Mouse (Mus musculus) lung, postnatal 25 days (tissue): ENCODE results near the gene Trmt61a.
"Not testable (repeated sequence)": the region's sequence is repeated elsewhere in the genome, so short reads cannot be mapped to it uniquely, and the experiment has no call there.

ENCODE experiments used
- DNase-seq: peaks from one replicate; pipeline ENCODE4 v3.0.0; 2022; ENCODE audit warnings: low spot score

Gene Trmt61a

DNA sequence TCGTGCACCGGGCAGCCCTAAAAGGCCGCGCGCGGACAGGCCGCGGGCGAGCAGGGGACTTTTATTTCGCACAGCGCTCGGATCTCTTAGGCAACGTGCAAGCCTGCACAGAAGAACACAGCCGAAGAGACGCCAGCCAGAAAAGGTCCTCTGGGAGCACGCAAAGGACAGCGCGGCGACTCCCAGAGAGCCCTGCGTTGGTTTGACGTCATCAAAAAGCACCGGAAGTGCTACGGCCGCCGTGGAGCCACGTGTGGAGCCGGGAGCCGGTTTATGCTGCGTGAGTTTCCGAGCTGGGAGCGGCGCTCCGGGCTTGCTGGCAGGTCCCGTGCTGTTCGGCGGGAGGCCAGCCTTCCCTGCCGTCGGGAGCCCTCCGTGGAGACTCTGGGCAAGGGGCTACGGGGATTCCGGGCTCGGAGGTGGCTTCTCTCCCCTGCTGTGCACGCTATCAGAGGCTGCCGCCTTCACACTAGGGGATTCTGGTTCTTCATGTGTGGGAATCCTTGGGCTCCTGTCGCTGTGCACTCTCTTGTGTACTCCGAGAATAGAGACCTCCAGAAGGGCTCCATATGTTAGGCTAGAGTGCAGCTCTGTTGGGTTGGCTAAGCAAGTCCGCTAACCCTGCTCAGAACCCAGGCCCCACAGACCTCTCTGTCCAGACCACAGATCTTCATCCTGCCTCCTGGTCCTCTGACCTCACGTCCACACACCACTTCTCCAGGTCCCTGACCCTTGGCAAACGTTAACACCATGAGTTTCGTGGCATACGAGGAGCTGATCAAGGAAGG is at the start of gene Trmt61a:
Gene Trmt61a (plus strand): TSS at position 224 of the 788 bp plus-strand sequence.
- DNase-seq, result peak; percentile 91

DNA sequence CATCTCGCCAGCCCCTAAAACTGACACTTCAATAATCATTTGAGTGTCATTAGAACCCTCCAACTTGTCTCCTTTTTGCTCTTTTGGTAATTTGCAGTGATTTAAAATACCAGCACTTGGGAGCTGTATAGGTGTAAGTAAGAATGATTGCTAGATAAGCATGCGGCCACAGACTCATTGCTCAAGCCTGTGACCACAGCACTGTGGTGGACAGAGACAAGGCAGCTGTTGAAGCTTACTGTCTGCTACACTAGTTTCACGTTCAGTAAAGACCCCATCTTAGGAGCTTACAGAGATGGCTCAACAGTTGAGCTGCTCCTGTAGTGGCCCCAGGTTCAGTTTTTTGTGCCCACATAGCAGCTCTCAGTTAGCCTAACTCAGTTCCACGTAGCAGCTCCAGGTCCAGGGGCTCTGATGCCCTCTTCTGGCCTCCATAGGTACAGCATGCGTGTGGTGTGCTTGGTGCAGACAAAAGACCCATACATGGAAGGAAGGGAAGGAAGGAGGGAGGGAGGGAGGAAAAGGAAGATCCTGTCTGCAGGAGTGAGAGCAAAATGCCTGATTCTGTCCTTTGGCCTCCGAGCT is 29.8 kb upstream of the Trmt61a start:
- peak; percentile 55 for DNase-seq

DNA sequence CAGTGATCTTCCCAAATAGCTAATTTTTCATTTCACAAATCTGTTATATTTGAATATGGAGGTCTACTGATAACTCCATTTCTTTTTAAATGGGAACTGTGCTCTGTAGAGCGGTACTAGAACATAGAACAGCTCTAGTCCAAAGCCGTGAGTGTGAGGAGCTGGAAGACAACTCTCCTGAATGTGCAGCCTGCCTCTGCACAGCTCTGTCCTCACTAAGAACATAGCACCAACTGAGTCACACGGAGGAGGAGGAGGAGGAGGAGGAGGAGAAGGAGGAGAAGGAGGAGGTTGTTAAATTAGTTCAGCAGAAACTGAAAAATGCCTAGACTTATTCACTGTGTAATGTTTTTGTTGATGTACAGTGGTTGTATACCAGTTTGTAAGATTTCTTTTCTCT is 25.0 kb upstream of the Trmt61a start:
- DNase-seq, result no peak

DNA sequence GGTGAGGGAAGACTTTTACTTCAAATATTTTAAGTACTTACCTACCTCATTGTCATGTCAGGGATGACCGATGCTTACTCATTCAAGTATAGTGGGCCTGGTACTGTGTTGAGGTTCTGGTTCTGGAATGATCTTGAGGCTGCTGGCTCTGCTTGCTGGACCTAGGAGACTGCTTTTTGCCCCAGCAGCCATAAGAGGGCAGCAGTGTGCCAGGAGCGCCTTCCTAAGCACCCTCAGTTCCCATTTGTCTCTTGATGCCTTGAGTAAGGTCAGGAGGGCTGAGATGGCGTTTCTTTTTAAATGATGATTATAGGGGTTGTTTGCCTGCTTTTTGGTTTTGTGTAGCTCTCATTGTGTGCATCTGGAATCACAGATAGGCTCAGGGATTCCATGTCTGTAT is 24.5 kb upstream of the Trmt61a start:
- DNase-seq, result peak; percentile 68

DNA sequence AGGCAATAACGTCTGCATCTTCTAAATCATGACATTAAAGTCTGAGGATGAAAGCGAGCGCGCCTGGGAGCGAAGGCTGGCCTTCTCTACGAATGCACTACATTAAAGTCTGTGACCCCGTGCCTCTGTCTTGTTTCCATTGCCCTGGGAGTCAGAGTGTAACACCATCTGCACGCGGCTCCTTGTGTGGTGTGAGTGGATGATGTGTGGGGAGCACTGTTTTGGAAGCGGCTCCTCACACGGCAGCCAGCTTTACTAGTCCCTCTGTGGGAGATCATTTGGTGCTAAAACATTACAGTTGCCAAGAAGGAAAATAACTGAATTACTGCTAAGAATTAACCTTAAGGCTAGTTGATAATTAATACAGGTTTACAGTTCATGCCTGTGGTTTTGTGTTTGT is 22.2 kb upstream of the Trmt61a start:
- no peak for DNase-seq

DNA sequence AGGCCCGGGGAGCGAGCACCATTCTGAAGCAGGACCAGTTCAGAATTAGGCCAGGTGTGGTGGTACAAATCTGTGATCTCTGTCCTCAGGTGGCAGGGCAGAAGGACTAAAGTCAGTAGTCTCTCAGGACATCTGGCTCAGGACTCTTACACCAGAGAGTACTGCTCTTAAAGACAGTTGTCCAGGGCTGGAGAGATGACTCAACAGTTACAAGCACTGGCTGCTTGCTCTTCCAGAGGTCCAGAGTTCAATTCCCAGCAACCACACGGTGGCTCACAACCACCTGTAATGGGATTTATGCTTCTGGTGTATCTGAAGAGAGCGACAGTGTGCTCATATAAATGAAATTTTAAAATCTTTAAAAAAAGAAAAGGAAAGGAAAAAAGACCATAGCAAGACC is 18.6 kb upstream of the Trmt61a start:
- no peak for DNase-seq

DNA sequence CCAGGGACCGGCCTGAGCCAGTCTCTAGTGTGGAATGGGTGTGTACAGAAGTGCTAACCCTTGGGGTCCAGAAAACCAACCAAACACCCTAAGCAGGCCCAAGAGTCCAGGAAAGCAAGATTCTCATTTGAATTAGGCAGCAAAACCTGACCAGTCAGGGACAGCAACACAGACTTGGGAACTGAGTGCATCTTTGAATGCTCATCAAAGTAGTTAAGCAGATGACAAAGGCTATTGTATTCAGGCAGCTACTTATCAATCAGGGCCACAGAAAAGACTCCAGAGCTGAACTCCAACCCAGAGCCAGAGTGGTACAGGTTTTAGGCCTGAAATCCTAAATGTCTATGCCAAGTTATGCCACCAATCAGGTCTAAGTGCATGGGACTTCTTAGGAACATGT is 17.3 kb upstream of the Trmt61a start:
- DNase-seq, result no peak

DNA sequence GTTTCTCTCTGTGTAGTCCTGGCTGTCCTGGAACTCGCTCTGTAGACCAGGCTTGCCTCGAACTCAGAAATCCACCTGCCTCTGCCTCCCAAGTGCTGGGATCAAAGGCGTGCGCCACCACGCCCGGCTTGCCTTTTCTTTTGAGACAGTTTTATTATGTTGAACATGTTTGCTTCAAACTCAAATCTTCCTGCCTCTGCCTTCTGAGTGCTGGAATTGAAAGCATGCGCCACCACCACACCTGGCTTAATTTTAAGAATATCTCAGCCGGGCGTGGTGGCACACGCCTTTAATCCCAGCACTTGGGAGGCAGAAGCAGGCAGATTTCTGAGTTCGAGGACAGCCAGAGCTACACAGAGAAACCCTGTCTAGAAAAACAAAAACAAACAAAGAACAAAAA is 16.4 kb upstream of the Trmt61a start:
- not testable (repeated sequence) for DNase-seq

DNA sequence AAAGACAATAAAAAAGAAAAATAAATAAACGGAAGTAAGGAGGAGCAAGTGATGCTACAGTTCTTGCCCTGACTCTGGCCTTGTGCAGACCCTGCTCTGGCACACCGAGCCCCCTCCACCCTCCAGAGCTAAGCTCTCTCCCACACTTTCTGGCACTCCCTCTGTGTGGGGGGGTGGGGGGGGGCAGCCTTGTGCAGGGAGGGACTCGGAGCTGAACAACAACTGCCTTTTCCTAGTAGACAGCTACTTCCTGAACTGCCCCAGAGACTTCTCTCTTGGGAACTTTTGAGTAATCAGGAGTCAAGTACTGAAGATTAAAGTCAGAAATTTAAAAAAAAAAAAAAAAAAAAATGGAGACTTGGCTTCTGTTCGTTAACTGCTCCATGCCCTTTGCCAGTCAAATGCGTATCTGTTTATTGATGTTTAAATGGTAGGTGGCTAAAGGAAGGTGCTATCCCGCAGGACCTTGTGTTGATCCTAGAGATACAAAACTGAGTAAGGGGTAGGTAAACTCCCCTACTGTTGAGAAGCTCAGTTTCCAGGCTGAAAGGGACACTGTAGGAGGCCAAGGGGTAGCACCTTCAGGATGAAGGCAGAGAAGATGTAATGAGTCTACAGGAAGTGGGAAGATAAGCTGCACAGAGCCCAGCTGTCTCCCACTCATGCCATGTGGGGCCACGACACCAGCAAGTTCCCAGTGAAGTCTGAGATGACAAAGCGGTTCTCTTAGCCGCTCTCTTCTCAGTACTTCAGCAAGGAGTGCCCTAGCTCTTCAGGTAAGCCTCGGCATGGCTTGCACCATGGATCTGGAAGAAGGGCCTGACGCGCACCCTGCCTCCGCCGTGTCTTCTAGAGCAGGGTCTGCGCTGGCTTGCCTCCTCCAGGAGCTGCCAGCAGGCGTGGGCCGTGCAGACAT is 14.4 kb upstream of the Trmt61a start:
- DNase-seq, result no peak

DNA sequence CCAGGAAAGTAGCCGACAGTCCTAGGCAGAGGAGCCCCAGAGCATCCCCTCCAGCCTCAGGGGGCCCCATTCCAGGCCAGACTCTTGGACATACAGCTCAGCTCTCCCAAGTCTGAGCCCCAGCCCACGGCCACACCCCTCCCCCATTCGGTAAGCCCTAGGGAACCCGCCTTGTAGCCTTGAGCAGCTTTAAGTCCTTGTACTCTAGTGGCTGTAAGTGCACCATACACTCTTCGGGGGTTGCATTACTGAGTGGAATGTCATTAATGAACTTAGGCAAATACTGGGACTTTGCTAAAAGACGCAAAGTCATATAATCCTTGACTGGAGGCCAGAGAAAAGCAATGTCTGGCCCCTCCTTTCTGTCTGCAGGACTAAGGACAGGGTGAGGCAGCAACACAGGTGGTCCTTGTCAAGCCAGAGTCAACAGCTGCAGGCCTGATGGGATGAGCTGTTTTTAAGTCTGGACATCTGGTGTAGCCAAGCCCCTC is 13.7 kb upstream of the Trmt61a start:
- peak; percentile 50 for DNase-seq

DNA sequence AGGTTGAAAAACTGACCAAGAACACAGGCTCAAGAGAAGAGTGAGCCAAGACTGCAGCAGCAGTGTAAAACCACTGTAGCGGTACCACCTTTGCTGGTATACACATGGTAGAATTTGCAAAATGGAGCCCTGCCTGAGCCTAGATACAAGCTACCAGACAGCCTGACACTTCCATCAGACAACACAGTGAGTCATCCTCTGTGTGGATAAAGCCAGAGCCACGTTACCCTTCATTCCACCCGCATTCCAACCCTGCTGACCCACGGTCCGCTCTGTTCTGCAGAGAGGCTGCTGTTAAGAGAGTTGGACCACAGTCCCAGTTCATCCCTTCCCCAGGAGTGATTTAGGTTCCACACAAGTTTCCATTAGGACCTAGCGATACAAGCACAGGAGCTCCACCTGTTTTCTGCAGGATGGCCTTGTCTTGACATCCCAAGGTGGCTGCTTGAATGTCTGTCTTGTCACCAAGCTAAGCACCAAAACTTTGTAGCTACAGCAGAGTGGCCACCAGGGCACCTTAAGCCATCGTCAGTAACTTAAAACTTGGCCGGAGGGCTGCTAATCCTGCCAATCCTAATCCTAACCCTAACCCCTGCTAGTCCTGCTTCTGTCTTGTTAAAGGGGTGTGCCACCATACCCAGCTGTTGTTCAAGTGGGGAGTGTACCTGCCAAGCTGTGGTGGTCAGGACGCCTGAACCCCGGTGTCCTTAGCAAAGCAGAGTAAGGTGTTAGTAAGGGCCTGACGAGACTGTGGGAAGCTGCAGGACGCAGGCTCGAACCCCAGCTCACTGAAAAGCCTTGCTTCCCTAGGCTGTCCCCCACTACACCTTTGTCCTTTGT is 12.6 kb upstream of the Trmt61a start:
- peak; percentile 42 for DNase-seq

DNA sequence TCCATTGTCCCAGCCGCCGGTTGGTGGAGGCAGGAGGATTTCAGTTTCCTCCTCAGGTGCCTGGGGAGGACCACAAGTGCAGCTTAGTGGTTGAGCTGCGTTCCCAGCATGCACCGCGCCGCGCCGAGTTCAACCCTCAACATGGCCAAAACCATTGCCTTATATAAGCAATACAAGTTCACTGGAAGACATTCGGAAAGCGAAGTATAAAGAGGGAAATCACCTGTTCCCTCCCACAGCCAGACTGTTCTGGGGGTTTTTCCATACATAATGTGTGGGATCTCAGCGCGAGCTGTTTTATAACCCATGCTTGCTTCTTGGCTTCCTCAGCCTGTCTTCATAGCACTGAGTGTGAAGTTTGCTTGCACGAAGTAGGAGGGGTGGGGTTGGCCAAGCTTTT is 11.5 kb upstream of the Trmt61a start:
- DNase-seq, result no peak

DNA sequence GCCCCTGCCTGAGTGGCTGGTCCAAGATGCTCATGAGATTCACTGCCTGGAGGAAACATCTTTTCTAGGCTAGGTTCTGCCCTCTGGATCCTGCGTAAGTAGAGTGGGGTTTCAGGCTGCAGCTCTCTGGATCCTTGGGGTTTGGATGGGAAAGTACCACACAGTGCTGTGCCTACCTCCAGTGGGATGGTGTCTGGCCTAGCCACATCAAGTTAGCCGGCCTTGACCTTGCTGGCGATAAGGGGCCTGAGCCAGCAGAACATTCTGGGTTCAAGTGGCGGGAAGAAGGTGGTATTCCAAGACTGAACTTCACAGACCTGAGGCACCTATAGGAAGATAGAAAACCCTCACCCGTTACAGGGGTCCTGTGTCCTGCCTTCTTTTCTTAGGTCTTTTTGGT is 10.5 kb upstream of the Trmt61a start:
- no peak for DNase-seq

DNA sequence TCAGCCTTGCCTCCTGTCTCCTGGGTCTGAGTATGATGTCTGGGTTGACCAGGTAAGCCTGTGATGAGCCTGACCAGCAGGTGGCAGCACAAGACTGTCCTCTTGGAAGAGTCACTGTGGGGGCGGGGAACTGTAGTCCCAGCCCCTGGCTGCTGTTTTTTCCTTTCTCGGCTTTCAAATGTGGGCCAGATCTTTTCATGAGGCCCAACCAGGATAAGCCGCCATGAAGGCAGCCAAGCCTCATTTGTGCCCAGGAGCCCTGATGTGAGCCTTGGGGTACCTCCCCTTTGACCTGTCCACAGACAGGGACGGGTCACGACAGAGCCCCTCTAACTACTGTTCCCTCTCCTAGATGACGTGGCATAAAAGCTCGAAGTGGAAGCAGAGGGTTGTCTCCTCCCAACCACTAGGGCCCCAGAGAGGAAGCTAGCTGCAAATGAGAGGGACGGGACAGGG is 9.4 kb upstream of the Trmt61a start:
- DNase-seq, result peak; percentile 93

DNA sequence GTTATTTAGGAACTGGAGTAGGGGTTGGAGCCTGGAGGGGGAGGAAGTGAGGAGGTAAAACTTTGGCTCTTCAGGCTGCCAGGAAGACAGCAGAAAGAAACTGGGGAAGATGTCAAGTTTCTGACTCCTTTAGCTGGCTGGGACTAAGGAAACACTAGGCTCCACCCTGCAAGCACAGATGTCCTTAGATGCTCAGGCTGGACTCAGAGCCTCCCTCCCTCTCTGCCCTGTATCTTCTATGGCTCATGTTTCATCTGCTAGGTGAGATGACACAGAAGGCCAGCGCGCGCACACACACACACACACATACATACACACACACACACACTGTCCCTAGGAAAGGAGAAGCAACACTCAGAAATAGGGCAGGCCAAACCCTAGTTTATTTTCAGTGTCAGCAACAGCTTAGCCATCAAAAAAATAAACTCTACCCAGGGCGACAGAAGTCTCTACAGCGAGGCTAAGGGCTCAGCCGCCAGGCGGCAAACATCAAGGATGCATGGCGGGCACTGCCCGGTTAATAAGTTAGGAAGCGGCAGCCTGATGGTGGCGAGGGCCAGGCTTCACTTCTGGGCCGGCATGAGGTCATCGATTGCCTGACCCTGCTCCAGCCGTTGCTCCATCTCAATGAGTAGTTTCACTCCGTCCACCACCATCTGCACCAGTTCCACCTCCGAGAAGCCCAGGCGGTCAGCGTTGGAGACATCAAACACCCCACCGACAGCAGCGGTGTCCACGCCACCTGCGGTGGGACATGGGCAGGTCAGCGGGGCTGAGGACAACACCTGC is 8.7 kb upstream of the Trmt61a start:
- peak; percentile 45 for DNase-seq

DNA sequence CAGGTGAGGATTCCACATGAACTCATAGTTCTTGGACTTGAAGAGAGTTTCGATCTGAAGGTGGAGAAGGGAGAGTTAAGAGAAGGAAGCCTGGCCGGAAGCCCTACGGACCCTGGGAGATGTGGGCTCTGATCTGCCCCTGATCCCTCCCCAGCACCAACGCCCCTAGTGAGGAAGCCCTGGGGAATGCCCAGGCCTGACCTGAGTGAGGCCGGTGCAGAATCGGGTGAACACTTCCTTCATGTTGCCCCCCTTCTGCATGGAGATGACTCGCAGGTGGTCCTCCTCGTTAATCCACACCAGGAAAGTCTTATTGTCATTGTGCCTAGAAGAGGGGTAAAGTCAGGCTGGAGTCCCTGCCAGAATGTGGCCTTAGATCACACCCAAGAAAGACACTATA is 7.9 kb upstream of the Trmt61a start:
- DNase-seq, result no peak

DNA sequence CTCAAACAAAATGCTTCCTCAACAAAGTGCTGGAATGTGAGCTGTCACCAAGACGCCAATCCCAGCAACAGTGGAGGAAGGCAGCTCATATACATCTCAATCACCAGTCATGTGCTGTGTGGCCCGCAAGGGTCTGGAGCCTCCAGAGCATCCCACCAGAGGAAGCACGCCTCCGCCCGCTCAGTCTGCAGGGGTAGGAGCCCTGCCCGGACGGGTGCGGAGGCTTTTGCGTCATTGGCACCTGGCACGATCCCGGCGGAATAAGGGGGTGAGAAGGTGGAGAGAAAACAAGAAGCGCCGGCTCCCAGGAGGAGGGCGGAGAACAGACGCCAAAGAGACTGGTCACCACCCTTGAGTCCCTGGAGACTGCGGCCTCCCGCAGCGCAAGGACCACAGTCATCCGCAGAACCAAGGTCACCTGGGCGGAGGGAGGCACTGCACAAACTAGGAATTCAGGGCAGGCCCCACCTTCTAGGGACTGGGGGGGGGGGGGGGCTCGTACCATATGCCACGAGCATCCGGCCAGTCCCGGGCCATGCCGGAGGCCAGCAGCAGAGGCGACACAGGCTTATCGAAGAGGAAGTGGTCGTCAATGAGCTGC is 7.4 kb upstream of the Trmt61a start:
- no peak for DNase-seq

DNA sequence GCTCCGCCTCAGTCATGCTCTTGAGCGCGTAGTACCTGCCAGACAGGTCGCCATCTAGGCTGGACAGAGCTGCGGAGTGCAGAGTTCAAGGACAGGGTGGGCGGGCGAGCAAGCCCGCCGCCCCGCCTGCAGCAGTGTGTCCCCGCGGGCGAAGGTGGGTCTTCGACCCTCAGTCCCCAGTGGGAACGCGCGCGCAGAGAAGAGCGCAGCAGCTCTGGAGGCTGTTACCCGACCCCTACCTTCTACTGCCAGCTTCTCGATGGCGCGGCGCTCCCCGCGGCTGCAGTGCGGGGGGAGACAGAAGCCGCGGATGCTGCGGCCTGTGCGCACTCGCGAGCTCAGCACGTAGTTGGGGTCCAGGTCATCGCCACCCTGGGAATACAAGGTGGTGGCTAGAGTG is 6.9 kb upstream of the Trmt61a start:
- DNase-seq, result no peak

DNA sequence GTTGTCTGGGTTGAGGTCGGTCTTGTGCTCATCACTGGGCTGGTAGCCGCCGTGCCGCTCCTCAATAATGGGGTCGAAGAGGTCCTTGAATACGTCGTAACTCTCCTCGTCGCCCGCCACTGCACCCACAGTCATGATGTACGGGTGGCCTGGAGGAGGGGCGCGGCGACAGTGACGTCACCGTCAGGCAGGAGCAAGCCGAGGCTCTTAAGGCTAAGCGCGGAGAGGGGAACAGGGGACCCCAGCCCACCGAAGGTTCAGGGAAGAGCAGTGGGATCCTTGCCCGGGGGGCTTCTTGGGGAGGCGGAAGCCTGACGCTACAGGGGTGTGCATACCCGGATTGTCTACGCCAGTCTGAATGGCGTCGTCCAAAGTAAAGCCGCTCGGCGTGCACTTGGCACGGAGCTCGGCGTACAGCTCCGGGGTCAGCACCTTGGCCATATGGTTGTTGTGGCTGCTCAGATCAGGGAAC is 6.4 kb upstream of the Trmt61a start:
- peak; percentile 37 for DNase-seq

DNA sequence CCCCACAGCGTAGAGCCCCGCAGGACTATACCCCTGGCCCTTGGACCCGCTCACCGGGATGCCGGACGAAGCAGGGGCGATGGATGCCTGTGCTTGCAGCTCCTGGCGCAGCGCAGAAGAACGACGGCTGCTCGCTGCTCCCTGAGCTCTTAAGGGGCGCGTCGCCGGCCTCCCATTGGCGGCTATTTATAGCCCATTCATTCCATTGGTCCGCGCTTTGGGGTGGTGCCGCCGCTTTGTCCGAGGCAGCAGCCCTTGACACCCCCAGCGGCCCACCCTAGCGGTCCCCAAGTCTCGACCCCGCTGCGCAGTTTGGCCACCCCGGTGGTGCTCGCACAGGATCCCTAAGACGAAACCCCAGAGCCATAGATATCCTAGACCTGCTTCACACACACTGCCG is 5.7 kb upstream of the Trmt61a start, which contains the start of gene Ckb:
Gene Ckb (minus strand): TSS at position 163 of the 400 bp plus-strand sequence.
- peak; percentile 59 for DNase-seq
